Mouse (Mus musculus) testis, adult 2 months (tissue): ENCODE measurements around the gene Zfp74. TPM values are rescaled to one million over a fixed set of nuclear protein-coding genes. Genes with fewer than 3 reads are reported as not detected.

Source experiments
- H3K27ac ChIP-seq: fragments of 200-500 bp; 2 replicates; pipeline ENCODE4 v1.5.1; 2012; ENCODE audit warnings: low read depth, low read length; ENCODE audit not compliant: control insufficient read depth, insufficient read depth
- H3K27me3 ChIP-seq: fragments of 200-500 bp; 2 replicates; pipeline ENCODE4 v1.6.1; 2012; ENCODE audit warnings: mild to moderate bottlenecking, low read length, moderate library complexity; ENCODE audit not compliant: control insufficient read depth, insufficient read depth
- H3K36me3 ChIP-seq: fragments of 200-500 bp; 2 replicates; pipeline ENCODE4 v1.6.1; 2012; ENCODE audit warnings: mild to moderate bottlenecking, low read length; ENCODE audit not compliant: control insufficient read depth, insufficient read depth
- H3K4me1 ChIP-seq: fragments of 200-500 bp; 2 replicates; pipeline ENCODE4 v1.6.1; 2012; ENCODE audit warnings: low read length; ENCODE audit not compliant: control insufficient read depth, insufficient read depth
- H3K4me3 ChIP-seq: fragments of 200-500 bp; 2 replicates; pipeline ENCODE4 v1.5.1; 2012; ENCODE audit warnings: low read depth, mild to moderate bottlenecking, low read length, moderate library complexity, mixed read lengths; ENCODE audit not compliant: control insufficient read depth
- CTCF ChIP-seq: fragments of 200-500 bp; IDR thresholded peaks from 2 replicates; pipeline ENCODE4 v1.5.1; 2012; ENCODE audit warnings: low read depth, mild to moderate bottlenecking, inconsistent platforms, low read length, moderate library complexity; ENCODE audit not compliant: control insufficient read depth, insufficient read depth, insufficient replicate concordance
- POLR2A ChIP-seq: fragments of 200-500 bp; IDR thresholded peaks from 2 replicates; pipeline ENCODE4 v1.6.1; 2012; ENCODE audit warnings: low read depth, mild to moderate bottlenecking, inconsistent platforms, low read length, moderate library complexity; ENCODE audit not compliant: control insufficient read depth
- polyA plus RNA-seq: library from polyadenylated mRNA; depleted of rRNA; stranded (reverse); fragments of >200 nt; gene quantifications from 2 replicates; pipeline ENCODE4 v1.2.3, GENCODE M21; 2012; rRNA removed

The Zfp74 gene
- 0.60 and 0.93 TPM in 2 replicates for polyA plus RNA-seq

DNA sequence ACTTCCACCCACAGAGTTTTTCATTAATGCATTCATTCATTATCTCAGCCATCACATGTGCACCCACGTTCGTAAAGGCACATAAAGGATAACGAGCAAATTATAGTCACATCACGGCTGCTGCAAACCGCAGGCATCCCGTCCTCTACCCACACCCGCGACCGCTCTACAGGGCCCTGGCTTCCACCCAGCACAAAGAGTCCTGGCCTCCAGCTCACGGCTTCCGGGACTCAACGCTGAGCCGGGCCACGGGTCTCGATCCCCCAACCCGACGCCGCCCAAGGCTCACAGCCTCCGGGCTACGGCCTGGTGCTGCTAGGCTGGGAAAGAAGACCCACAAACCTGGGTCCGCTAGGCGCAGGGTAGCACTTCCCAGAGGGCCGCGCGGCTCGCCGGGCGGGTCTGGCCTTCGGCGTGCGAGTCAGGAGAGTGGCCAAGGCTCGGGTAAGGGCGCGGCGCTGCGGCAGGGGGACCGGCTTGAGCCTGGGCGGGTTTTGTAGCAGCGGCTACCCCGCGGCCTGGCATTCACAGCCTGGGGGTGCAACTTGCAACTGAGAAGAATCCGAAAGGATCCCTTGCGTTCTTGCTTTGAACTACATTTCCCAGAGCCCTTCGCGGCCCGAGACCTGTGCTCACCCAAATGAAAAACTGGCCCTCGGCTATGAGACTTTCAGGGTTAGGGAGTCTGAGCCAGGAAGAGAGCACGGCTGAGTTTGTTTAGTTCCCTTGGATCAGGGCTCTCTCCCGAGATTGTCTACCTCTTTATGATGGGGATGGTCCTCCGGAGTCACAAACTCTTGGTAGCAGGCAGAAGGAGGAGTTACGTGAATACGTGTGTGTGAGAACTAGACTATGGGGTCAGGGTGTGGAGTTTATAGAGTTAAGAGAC lies at the start of gene Zfp74:
Gene Zfp74 (minus strand): TSS at position 577 of the 889 bp plus-strand sequence.
- Histone ChIP-seq H3K4me1 (peaks cover 5% of the 10 kb centered on the region), H3K27me3 (no peaks in the 10 kb centered on the region), H3K4me3 (peak within 1 kb of the TSS; percentile 96), H3K27ac (peak within 1 kb of the TSS; percentile 93), H3K36me3 (no peaks in the 10 kb centered on the region)
- TF ChIP-seq POLR2A (peak; percentile 58; the same call in 1 of the 2 replicates), CTCF (no peak)

DNA sequence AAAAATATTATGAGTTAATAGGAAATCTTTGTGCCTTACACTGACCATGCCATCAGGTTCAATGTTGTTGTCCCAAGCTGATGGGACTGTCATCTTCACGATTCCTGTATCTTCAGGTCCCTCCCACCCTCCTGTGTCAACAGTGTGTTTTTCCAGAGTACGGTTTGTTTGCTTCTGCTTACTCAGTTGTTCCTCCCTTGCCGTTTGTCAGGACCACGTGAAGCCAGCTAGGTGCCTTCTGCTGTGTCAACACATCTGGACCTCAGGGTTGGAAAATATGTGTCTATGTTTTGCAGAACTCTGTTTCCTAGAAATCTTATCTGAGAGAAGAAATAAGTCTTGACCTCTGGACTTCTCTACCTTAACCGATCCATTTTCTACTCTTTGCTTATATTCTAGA lies 46.7 kb upstream of the Zfp74 start:
- Histone ChIP-seq H3K36me3 (no peaks in the 10 kb centered on the region; the same call in 1 of the 2 replicates), H3K27me3 (no peaks in the 10 kb centered on the region)

DNA sequence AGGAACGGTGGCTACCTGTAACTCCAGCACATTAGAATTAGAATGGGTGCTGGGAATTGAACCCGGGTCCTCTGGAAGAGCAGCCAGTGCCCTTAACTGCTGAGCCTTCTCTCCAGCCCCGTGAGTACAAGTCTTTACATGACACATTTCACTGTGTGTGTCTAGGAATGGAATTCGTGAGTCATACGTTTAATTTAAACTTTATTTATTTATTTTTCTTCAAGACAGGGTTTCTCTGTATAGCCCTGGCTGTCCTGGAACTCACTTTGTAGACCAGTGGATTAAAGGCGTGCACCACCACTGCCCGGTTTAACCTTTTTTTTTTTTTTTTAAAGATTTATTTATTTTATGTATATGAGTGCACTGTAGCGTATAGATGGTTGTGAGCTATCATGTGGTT lies 41.2 kb upstream of the Zfp74 start:
- Histone ChIP-seq H3K36me3 (no peaks in the 10 kb centered on the region), H3K4me1 (no peaks in the 10 kb centered on the region), H3K27me3 (no peaks in the 10 kb centered on the region), H3K27ac (no peak overlapping the region), H3K4me3 (no peak overlapping the region)
- TF ChIP-seq CTCF (no peak), POLR2A (no peak)

More for the DNA sequence above, 46.7 kb upstream of the Zfp74 start:
- H3K27ac ChIP-seq = no peak overlapping the region
- TF ChIP-seq POLR2A = no peak
- TF ChIP-seq CTCF = no peak
- no peaks in the 10 kb centered on the region for H3K4me1 ChIP-seq
- H3K4me3 ChIP-seq = no peak overlapping the region

DNA sequence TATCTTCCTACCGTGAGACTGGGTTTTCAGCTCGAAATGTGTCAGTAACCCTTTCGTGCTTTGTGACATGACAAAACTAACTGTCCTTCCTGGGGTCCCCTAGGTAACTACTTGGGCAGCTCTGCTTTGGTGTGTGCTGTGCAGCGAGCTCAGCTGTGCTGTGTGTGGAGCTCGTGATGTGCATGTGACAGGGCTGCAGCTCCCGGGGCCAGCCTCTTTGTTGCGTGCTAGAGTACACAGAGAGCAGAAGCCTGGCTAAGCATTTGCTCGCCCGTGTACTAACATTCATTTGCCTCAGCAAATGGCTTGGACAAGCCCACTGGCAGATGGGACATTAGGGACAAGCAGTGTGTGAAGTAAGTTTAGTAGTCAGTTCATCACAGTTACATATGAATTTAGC lies 39.5 kb upstream of the Zfp74 start:
- no peak for TF ChIP-seq POLR2A
- no peak for TF ChIP-seq CTCF
- Histone ChIP-seq H3K4me3 (no peak overlapping the region), H3K27me3 (no peaks in the 10 kb centered on the region), H3K27ac (no peak overlapping the region), H3K4me1 (no peaks in the 10 kb centered on the region), H3K36me3 (peaks cover 2% of the 10 kb centered on the region; the same call in 1 of the 2 replicates)

DNA sequence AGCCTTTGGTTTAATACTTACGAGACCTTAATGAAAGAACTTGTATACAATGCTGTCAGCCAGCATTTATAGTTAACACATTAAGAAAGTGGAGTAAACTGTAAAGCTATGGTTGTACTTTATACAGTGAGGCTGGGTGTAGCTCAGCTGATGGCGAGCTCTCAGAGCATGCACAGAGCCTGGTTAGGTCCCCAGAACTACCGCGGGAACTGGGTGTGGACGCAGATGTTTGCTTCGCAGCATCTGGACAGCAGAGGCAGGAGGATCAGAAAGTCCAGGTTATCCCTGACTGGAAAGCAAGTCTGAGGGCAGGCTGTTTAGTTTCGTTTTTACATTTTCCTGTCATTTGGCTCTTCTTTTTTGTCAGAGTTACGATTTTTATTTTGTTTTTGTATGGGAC lies 38.8 kb upstream of the Zfp74 start:
- Histone ChIP-seq H3K4me3 (no peak overlapping the region), H3K4me1 (no peaks in the 10 kb centered on the region), H3K27me3 (no peaks in the 10 kb centered on the region), H3K36me3 (peaks cover 2% of the 10 kb centered on the region; the same call in 1 of the 2 replicates), H3K27ac (no peak overlapping the region)
- TF ChIP-seq CTCF (no peak), POLR2A (no peak)

DNA sequence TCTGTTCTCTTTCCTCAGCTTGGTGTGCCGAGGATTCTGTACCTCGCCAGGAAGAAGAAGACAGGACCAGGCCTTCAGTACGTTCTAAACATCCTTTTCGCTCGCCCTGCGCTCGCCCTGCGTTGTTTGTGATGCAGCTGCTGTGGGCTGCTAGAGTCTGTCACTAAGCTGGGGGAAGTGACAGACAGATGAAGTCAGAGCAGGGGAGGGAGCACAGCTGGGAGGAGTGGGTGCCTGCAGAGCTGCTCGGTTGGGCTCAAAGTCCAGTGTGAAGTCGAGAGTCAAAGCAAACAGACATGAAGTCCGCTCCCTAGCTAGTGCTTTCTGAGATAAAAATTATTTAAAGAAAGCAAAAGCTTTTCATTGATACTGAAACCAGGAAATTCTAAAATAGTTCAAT lies 35.1 kb upstream of the Zfp74 start:
- H3K27me3 ChIP-seq = no peaks in the 10 kb centered on the region
- TF ChIP-seq CTCF (no peak), POLR2A (no peak)
- H3K27ac ChIP-seq = no peak overlapping the region
- no peak overlapping the region for H3K4me3 ChIP-seq
- no peaks in the 10 kb centered on the region for H3K4me1 ChIP-seq
- H3K36me3 ChIP-seq = peaks cover 2% of the 10 kb centered on the region; the same call in 1 of the 2 replicates

DNA sequence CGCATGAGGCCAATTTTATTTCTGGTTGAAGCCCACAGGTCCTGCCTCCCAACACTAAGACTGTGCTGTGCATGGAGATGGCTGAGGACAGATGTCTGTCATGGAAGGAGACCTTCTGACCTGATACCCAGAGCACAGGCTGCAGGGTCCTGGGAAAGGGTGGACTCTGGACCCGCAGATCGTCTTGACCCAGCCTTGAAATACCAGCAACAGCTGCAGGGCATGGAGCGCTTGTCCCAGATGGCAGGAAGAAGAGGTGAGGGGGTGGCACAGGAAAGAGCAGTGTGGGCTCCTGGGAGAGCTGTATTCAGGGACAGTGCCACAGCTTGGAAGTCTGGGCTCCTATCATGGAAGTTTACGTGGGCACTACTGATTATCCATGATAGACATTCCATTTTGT lies 33.7 kb upstream of the Zfp74 start:
- no peak for TF ChIP-seq CTCF
- TF ChIP-seq POLR2A = no peak
- peaks cover 2% of the 10 kb centered on the region; the same call in 1 of the 2 replicates for H3K36me3 ChIP-seq
- no peak overlapping the region for H3K4me3 ChIP-seq
- no peaks in the 10 kb centered on the region for H3K27me3 ChIP-seq
- peaks cover 2% of the 10 kb centered on the region; the same call in 1 of the 2 replicates for H3K4me1 ChIP-seq
- no peak overlapping the region for H3K27ac ChIP-seq
